Mouse (Mus musculus): Measurements from ENCODE around the gene Hemk1.

Hemk1 gene

DNA sequence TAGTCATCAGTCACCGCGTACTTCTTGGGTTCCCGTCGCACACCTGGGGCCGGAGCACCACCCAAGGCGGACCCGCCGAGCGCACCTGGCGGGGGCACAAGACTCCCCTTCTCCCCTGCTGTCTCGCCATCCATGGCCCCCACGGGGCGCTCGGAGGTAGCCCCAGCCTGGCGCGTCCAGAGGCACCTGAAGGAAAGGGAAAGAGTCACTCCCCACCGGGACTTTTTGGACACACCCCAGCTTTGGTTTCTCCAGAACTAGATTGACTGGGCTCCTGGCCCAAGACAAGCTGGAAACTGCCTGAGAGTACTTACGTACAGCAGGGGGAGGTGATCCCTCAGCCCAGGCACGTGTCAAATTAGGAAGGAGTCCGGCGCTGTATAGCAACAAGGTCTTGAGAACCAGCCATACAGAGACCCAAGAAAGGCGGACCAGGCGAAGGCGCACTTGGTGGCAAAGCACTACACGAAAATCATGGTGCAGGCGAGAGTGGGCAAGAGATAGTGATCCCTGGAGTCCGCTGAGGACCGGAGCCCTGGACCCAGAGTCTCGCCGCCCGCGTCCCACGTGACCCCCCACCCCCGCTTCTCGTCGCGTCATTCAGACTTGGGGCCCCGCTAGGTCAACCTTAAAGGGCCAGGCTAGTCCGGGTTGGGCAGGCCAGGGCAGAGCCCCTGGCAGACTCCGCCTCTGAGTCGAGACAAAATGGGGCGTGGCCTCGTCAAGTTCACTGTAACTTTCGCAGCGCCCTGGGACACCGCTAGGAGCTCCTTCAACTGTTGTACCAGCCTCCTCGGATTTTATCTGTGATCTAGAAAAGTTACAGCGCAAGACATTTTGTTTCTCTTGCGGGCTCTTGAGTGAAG lies 48.7 kb downstream of the Hemk1 start, which contains the start of gene Mapkapk3:
Mapkapk3 (minus strand) TSS at position 667 of the 866 bp plus-strand sequence.
- DNase-seq = no peak

DNA sequence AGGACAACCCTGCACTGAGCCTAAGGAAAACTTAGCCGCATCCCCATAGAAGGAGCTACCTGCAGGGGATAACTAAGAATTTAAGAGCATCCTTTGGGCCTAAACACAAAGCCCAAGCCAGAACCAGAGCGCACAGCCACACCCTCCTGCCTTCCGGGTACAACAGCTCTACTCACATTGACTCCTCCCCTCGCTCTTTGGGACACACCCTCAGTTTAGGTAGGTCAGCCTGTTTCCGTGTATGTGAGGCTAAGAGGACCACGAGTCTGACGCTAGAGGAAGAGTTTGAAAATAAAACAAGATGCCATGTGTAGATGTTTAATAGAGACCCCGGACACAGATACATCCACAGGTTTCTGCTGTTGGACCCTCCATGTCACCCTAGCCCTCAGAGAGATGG lies 49.4 kb downstream of the Hemk1 start:
- DNase-seq = no peak

DNA sequence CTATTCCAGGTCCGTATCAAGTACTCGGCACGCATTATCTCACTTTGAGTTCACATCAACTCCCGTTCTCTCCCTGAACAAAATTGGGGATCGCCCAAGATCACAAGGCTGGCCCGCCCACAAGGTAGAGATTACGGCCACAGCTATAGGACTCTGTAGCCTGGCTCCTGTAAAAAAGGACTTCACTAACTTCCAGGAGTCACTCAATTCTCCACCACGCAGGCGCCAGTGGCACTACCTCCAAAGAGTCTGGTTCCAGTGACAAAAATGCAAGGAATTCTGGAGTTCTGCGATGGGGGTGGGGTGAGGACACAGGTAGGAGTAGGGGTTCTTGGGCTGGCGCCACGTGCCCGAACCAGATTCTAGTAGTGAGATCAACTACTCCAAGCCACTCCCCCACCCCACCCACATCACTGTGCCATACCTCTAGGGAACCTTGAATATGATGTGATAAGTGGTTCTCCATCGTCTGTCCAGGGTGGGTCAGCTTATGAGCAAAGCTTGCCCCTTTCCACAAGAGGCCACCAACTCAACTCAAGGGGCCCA lies 50.0 kb downstream of the Hemk1 start:
- DNase-seq = no peak

DNA sequence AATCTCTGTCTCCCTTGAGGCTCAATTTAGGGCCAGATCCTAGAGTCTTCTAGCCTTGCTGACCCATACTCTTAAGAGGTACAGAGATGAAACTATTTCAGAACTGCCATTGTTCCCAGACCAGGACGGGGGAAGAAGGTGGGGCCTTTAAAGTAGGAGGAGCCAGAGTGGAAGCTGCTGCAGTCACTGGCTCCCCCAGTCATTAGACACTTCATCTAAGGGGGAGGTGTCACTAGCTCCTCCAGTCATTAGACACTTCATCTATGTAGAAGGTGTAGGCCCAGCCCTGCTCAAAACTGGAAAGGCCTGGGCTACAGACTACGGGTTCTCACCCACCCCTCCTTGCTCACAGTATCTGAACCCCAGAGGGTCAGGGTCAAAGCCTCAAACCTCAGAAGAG lies 50.9 kb downstream of the Hemk1 start:
- DNase-seq = no peak

DNA sequence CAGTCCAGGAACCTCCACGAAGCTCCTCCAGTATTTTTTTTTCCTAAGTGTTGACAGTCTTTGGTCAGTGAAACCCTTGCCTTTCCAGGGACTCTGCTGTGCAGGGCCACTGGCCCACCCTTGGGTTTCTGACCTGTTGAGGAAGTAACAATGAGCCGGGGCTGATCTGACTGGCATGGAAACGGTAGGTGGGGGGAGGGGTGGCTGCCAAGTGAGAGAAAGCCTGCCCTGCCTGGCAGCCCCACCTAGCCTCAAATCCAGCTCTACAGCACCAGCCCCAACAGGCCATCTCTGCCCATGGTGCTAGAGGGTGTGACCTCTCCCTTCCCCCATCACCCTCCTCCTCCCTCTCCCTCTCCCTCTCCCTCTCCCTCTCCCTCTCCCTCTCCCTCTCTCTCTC lies 53.1 kb downstream of the Hemk1 start:
- no peak for DNase-seq

DNA sequence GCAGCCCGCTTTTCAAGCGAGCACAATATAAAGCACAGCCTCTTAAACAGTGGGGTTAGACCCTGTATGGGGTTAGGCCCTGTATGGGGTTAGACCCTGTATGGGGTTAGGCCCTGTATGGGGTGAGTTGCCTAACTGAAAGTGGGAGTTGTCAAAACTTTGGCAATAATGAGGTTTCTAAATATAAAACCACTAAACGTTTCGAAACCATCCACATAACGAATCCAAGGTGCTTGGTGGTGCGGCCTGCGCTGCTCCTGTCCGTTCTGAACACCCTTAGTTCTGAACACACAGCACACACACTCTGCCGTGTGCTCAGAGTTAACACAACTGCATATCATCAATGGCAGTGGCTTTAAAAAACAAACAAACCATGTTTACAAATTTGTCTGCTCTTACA lies 55.2 kb downstream of the Hemk1 start:
- DNase-seq = no peak

DNA sequence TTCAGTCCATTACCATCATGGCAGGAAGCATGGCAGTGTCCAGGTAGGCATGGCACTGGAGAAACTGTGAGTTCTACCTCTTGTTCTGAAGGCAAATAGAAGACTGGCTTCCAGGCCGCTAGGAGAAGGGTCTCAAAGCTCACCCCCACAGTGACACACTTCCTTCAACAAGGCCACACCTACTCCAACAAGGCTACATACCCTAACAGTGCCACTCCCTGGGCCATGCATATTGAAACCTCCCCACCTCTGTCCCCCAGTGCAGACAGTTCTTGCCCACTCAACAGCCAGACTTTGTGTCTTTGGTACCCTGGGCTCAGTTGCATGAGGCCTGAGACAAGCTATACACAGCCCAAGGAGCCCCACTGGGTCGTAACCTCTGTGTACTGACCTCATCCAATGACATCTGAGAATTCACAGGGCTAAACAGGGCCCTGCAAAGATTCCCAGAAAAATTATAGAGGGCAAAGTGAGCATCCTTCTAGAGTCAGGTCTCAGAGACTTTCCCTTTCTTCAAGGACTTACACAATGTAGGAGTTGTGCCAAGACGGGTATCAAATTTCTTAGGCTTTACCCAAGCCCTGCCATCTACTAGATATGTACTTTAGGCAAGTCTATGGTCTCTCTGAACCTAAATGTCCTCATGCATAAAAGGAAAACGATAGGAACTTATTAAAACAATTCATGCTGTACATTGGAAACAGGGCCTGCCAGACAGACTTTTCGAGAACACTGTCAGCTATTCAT lies 56.7 kb downstream of the Hemk1 start:
- no peak for DNase-seq

DNA sequence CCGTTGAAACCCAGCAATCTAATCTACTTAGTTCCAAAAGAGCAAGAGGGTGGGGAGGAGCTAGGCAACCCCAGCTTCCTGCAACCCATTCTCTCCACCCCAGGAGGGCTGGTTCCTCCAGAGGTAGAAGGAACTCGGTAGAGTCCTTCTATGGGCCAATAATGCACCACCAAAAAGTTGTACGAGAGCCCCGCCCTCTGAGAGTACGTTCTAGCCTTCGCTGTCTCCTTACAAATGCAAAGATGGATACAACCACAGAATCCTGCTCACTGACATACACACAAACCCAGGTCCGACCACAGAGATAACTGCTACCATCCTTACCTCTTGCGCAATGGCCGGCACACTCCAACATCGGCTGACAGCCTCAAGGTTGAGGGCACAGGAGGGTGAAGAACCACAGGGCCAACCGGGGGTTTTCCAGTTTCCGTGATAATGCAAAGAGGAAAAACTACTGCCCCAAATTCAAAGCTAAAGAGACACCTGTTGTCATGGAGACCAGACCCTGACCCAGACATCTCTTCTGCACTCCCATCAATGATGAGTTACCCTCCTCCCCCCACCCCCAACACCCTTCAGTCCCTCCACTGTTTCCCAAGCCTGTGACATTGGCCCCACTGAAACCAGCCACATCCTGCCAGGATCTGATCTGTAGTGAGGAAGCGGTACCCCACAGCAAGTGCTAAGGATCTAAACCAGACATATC lies 57.7 kb downstream of the Hemk1 start:
- no peak for DNase-seq

DNA sequence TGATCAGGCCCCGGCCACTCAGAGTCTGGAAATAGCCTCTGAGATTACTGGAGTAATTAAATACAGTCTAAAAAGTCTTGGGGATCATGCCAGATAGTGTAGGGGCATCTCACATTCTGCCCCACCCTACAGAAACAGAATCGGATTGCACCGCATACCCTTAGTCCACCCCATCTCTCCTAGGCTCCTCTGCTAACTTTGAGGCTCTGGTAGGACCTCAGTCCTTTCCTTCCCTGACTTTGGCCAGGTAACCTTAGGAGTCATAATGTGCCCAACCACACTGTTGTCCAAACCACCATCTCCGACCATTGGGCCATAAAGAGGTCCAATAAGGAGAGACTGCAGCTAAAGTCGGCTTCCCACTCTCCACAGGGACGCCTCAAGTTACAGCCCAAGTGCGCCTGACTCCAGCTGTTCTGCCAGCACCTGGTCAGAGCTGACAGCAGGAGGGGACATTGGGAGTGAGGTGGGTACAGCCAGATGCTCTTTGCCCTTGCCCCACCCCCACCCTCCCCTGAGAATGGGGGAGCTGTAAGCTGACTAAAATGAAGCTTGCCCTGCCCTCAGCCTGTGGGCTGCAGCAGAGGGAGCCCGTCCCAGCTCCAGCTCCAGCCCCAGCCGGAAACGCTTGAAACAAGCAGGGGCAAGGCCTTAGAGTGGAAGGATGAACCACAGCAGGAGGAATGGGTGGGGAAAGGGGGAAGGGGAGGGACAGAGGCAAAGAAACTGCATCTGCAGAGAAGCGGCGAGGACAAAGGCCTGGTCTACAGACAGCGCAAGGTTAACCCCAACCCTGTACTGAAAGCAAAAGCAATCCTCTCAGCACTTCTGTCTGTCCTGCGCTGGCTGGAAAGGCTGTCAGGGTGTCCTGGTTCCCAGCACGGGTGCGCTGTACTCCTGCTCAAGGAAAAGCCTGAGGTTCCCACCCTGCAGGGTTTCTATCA lies 58.5 kb downstream of the Hemk1 start:
- DNase-seq = no peak

DNA sequence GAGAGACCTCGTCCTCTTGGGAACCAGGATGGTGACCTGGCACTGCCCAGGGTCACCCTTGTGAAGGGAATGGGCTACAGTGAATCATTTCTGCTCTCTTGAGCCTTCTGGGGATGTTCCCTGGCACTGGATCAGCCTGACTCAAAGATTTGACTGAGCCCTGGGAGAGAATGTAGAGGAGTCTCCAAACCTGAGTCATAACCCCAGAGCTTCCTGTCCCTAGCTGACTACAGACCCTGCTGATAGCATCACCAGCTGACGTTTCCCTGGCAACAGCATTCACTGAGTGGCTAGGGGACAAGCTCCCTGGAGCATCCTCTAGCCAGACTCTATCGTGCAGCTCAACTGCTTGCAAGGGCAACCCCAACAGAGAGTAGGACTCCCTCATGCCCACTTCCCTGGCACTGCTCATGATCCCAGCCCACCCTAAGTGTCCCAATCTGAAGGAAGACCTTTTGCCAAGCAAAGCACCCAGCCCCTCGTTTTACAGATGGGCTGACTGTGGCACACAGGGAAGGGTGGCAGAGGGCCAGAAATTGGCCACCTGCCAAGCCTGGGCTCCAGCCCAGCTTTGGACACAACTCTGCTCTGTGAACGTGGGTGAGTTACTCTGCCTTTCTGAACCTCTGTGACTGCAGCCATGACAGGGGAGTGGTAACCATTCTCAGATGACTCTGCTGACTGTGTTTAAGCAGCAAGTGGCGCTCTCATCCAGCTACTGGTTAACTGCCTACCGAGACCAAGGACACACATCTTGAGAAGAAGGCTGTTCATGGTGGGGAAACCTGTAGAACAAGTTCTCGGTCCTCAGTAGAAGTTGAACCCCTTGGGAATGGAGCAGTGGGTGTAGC lies 59.4 kb downstream of the Hemk1 start:
- DNase-seq = peak; percentile 85

DNA sequence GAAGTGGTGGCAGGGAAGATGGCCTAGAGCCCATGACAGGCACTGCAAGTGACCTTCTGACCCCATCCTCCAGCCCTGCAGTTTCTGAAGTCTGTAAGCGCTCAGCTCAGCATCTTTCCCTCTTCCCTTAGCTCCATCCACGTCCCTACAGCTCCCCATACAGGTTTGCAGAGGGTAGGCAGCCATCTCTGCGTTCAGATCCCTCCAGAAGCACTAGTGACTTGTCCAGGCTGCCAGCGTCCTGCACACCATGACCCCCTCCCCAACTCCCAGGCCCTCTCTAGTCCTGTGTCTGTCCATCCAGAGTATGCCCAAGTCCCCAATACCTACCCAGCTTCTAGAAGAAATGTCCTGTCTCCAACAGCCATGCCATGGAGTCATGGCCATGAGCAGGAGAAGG lies 60.0 kb downstream of the Hemk1 start:
- no peak for DNase-seq

DNA sequence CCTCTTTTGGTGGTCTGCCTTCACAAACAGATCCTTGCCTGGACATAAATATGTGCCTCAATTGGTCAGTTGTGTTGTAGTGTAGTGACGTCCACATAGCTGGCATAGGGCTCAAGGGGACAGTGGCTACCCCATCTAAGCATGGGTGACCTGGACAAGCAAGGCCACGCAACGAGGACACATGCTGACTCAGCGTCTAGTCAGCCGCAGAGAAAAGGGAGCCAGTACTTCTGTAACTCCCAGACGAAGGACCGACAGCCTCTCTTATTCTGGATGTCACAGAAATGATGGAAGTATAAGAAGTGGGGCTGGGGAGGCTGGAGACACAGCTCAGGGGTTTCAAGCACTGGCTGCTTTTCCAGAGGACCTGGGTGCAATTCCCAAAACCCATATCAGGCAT lies 60.5 kb downstream of the Hemk1 start:
- no peak for DNase-seq

Measured in cerebellum, adult 9-10 months (tissue).